Mouse (Mus musculus): Measurements from ENCODE around the gene Lsm4.

- no peak for TF ChIP-seq CTCF (IDR thresholded peaks at IDR 0.05; ENCODE audit: borderline replicate concordance, insufficient read depth, low read length)
- peak; percentile 49; the same call in 1 of the 2 replicates for TF ChIP-seq POLR2A (IDR thresholded peaks at IDR 0.05; ENCODE audit: low read depth, low read length)
Measured at GRCm38 (mm10) chr8:70682193-70682592, 9.1 kb downstream of the Lsm4 start.

All from embryonic fibroblast, embryonic 13.5 days (primary cell).